Mouse (Mus musculus): ENCODE measurements around the gene Shb. TPM values are rescaled to one million over a fixed set of nuclear protein-coding genes. Genes with fewer than 3 reads are reported as not detected.

Gene Shb
- polyA plus RNA-seq, 1 experiment from 2014 or later: 3.9 TPM

- Histone ChIP-seq H3K27ac (no peak overlapping the region), H3K4me2 (replicated peaks) (no peak overlapping the region), H3K36me3 (peaks cover 38% of the 10 kb centered on the region), H3K27me3 (no peaks in the 10 kb centered on the region), H3K9me3 (no peaks in the 10 kb centered on the region), H3K9ac (no peak overlapping the region), H3K4me1 (peaks cover 40% of the 10 kb centered on the region), H3K4me3 (no peak overlapping the region)
- 55% methylated on average over 1 of the region's 1 CpGs for WGBS
- no peak for ATAC-seq (ENCODE audit: low FRiP score, low read depth)
These were observed 90.5 kb downstream of the Shb start for GRCm38 (mm10) chr4:45441778-45442177.

GRCm38 (mm10) chr4:45439281-45439680, 93.0 kb downstream of the Shb start:
- no peak overlapping the region for H3K9ac ChIP-seq
- no peaks in the 10 kb centered on the region for H3K27me3 ChIP-seq
- no peak overlapping the region for H3K4me2 ChIP-seq (replicated peaks)
- no peak for ATAC-seq (ENCODE audit: low FRiP score, low read depth)
- H3K36me3 ChIP-seq: peaks cover 23% of the 10 kb centered on the region
- H3K4me3 ChIP-seq: no peak overlapping the region
- peaks cover 61% of the 10 kb centered on the region for H3K4me1 ChIP-seq
- 11% methylated on average over 5 of the region's 5 CpGs for WGBS
- H3K27ac ChIP-seq: no peak overlapping the region
- H3K9me3 ChIP-seq: no peaks in the 10 kb centered on the region

DNA sequence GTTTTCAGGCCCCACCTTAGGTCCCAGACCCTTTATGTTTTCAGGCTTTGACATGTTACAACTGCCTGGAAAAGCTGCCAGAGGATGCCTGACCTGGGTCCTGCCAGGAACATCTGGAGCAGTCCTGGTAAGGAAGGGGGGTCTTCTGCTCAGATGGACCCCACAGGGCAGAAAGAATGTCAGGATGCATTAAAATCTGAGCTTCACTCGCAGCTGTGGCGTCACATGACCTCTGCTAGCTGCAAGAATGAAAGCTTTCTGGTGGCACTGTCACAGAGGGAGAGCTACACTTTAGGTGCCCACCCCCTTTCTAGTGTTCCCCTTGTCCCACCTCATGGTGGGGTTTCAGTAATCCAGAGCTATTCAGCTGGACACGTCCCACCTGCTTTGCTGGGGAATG, 95.3 kb downstream of the Shb start:
- no peaks in the 10 kb centered on the region for H3K27me3 ChIP-seq
- WGBS: 22% methylated on average over 3 of the region's 3 CpGs
- no peak overlapping the region for H3K4me3 ChIP-seq
- peaks cover 84% of the 10 kb centered on the region for H3K4me1 ChIP-seq
- H3K36me3 ChIP-seq: peaks cover 10% of the 10 kb centered on the region
- 0 out of 2 replicates have a peak overlapping the region, but pooled peaks have one; percentile 26 for H3K9ac ChIP-seq
- 0 out of 2 replicates have a peak overlapping the region, but pooled peaks have one; percentile 55 for H3K27ac ChIP-seq
- no peak overlapping the region for H3K4me2 ChIP-seq (replicated peaks)
- no peaks in the 10 kb centered on the region for H3K9me3 ChIP-seq
- ATAC-seq (ENCODE audit: low FRiP score, low read depth): 0 out of 2 replicates have a peak, but pooled peaks have one; percentile 19

GRCm38 (mm10) chr4:45436383-45436913, 95.8 kb downstream of the Shb start:
- H3K4me1 ChIP-seq: peaks cover 88% of the 10 kb centered on the region
- 59% methylated on average over 7 of the region's 7 CpGs for WGBS
- no peaks in the 10 kb centered on the region for H3K27me3 ChIP-seq
- H3K9me3 ChIP-seq: no peaks in the 10 kb centered on the region
- peak overlapping the region; percentile 55; the same call in 1 of the 2 replicates for H3K27ac ChIP-seq
- ATAC-seq (ENCODE audit: low FRiP score, low read depth): 0 out of 2 replicates have a peak, but pooled peaks have one; percentile 14
- H3K4me2 ChIP-seq (replicated peaks): peak overlapping the region; percentile 14; the same call in 1 of the 2 replicates
- H3K9ac ChIP-seq: peak overlapping the region; percentile 26; the same call in 1 of the 2 replicates
- 0 out of 2 replicates have a peak, but pooled peaks cover 5% of the 10 kb centered on the region for H3K36me3 ChIP-seq
- H3K4me3 ChIP-seq: no peak overlapping the region

DNA sequence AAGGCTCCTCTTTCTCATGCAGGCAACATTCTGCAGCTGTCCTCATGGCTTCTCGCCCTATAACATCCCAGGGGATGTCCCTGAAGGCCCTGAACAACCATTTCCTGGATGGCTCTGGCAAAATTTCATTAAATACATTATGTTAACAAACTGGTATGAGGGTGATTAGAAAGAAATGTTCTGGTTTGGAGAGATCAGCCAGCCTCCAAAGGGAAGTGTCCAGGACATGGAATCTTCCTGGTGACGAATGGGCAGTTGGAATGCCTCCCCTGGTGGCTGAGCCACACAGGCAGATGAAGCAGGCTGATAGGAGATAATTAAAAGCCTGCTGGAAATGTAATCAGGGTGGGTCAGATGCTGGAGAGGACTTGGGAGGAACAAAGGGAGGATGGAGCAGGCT, 96.4 kb downstream of the Shb start:
- peak overlapping the region; percentile 22 for H3K27ac ChIP-seq
- H3K4me3 ChIP-seq: no peak overlapping the region
- no peak overlapping the region for H3K9ac ChIP-seq
- H3K4me1 ChIP-seq: peaks cover 88% of the 10 kb centered on the region
- H3K27me3 ChIP-seq: no peaks in the 10 kb centered on the region
- H3K36me3 ChIP-seq: 0 out of 2 replicates have a peak, but pooled peaks cover 5% of the 10 kb centered on the region
- ATAC-seq (ENCODE audit: low FRiP score, low read depth): no peak
- H3K4me2 ChIP-seq (replicated peaks): peak overlapping the region; percentile 21
- 55% methylated on average over 2 of the region's 2 CpGs for WGBS
- H3K9me3 ChIP-seq: no peaks in the 10 kb centered on the region

DNA sequence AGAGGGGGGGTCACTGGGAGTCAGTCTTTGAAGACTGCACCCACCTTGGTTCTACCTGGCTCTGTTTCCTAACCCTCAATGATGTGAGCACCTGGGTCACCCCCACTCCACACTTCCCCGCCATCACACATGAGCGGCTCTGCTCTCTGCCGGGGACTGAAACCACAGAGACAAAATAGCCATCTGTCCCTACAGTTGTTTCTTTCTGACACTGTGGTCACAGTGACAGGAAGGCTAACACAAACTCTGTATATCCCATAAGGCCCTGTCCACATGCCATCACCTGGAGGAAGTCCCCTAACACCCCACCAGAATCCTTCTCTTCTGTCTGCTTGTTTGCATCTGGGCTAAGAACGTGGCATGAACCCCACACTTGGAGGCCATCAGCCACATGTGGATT, 97.6 kb downstream of the Shb start:
- no peak overlapping the region for H3K9ac ChIP-seq
- H3K4me2 ChIP-seq (replicated peaks): peak overlapping the region; percentile 21; the same call in 1 of the 2 replicates
- H3K27ac ChIP-seq: no peak overlapping the region
- 59% methylated on average over 4 of the region's 4 CpGs for WGBS
- peaks cover 81% of the 10 kb centered on the region for H3K4me1 ChIP-seq
- H3K9me3 ChIP-seq: no peaks in the 10 kb centered on the region
- no peak for ATAC-seq (ENCODE audit: low FRiP score, low read depth)
- no peaks in the 10 kb centered on the region for H3K27me3 ChIP-seq
- no peaks in the 10 kb centered on the region for H3K36me3 ChIP-seq
- no peak overlapping the region for H3K4me3 ChIP-seq

DNA sequence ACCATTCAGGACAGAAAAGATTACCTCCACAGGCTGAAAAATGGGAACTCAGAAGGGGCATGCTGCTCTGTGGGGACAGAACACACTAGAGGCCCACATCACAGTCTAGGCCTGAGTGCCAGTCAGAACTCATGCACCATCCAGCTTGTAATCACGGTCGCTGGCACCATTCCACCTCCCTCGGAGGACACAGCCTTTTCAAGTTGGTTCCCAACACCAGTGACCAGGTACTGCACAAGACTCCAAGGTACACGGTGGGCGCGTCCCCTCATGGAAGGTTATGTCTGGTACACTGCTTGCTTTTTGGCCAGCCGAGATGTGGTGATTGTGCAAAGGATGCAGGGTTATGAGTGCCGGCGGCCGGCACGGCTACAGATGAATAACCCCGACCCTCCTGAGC, 98.2 kb downstream of the Shb start:
- H3K9me3 ChIP-seq: no peaks in the 10 kb centered on the region
- H3K36me3 ChIP-seq: no peaks in the 10 kb centered on the region
- peaks cover 74% of the 10 kb centered on the region for H3K4me1 ChIP-seq
- H3K9ac ChIP-seq: no peak overlapping the region
- no peak overlapping the region for H3K4me2 ChIP-seq (replicated peaks)
- H3K27ac ChIP-seq: peak overlapping the region; percentile 40; the same call in 1 of the 2 replicates
- no peaks in the 10 kb centered on the region for H3K27me3 ChIP-seq
- no peak for ATAC-seq (ENCODE audit: low FRiP score, low read depth)
- no peak overlapping the region for H3K4me3 ChIP-seq
- 68% methylated on average over 12 of the region's 12 CpGs for WGBS

- 65% methylated on average over 3 of the region's 3 CpGs for WGBS
- H3K27ac ChIP-seq: no peak overlapping the region
- peaks cover 56% of the 10 kb centered on the region for H3K4me1 ChIP-seq
- H3K4me3 ChIP-seq: no peak overlapping the region
- no peak for ATAC-seq (ENCODE audit: low FRiP score, low read depth)
- H3K9me3 ChIP-seq: no peaks in the 10 kb centered on the region
- H3K27me3 ChIP-seq: 0 out of 2 replicates have a peak, but pooled peaks cover 5% of the 10 kb centered on the region
- H3K36me3 ChIP-seq: no peaks in the 10 kb centered on the region
- no peak overlapping the region; the same call in 1 of the 2 replicates for H3K9ac ChIP-seq
- H3K4me2 ChIP-seq (replicated peaks): no peak overlapping the region
These were observed 100.5 kb downstream of the Shb start for GRCm38 (mm10) chr4:45431806-45432205.

DNA sequence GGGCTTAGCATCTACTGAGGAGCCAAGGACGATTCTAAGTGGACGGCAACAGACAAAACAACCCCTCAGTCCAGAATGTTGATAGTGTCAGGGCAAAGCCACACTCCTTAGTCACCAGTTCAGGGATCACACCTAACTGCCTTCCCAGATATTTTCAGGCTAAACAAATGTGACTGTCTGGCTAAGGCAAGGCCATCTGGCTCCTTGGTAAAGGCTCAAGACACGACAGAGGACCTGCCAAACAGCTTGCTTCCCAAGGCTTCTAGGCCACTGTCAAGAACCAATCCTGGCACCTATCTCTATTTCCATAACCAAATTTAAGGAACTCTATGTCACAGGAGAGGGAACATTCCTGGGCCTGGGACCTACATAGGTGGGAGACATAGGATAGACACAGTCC, 101.0 kb downstream of the Shb start:
- Histone ChIP-seq H3K27me3 (0 out of 2 replicates have a peak, but pooled peaks cover 5% of the 10 kb centered on the region), H3K36me3 (no peaks in the 10 kb centered on the region), H3K9ac (no peak overlapping the region), H3K9me3 (no peaks in the 10 kb centered on the region), H3K27ac (no peak overlapping the region), H3K4me3 (no peak overlapping the region), H3K4me1 (peaks cover 55% of the 10 kb centered on the region), H3K4me2 (replicated peaks) (no peak overlapping the region)
- ATAC-seq (ENCODE audit: low FRiP score, low read depth): no peak
- WGBS: 83% methylated on average over 3 of the region's 3 CpGs

DNA sequence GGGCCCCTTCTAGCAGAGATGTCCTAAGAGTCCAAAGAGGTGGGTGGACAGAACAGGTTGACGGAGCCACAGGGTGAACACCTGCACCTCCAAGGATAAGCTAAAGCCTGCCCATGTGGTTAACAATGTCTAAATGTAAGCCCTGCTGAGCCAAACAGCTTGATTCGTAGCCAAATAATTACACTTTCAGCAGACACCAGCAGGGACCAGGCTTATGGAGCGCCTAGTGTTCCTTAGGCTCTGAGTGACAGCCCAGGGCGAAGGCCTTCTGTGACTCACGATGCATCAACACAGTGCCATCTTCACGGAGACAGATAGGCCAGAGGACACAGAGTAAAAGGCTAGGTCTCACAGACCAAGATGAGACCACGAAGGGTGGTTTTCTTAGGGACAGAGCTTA, 102.8 kb downstream of the Shb start:
- Histone ChIP-seq H3K36me3 (no peaks in the 10 kb centered on the region), H3K4me1 (peaks cover 37% of the 10 kb centered on the region), H3K4me3 (no peak overlapping the region), H3K27ac (no peak overlapping the region), H3K9me3 (no peaks in the 10 kb centered on the region), H3K4me2 (replicated peaks) (no peak overlapping the region), H3K27me3 (peaks cover 5% of the 10 kb centered on the region; the same call in 1 of the 2 replicates), H3K9ac (no peak overlapping the region)
- ATAC-seq (ENCODE audit: low FRiP score, low read depth): no peak
- 81% methylated on average over 7 of the region's 7 CpGs for WGBS

DNA sequence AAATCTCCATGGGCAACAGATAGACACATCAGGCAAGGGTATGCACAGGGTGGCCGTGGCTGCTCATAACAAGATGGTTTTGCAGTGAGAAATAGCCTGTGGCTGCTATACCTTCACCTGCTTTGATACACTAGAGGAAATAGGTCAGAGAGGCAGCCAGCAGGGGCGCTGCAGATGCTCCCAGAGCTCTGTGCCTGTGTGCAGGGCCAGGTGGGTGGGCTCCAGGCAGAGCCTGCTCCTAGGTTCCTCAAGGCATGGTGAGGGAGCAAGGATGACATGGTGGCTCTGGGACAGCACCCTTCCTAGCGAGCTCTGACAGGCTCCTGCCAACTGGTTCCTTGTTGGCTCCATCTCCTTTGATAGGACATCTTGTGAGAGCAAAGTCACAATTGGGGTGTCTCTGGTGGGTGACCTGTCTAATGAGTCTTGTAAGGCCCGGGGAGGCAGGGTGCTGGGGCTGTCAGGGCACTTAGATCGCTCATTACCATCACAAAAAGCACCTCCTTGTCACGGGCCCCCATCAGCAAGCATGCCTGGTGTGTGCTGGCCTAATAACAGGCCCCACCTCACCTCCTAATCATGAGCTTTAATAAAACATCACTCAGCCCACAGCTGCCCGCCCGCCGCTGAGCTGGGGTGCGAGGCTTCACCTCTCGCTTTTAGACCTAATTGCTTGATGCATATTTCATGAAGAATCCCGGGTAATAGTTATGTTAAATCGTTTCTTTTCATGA, 105.4 kb downstream of the Shb start:
- Histone ChIP-seq H3K9me3 (no peaks in the 10 kb centered on the region), H3K9ac (no peak overlapping the region), H3K4me3 (no peak overlapping the region), H3K4me2 (replicated peaks) (no peak overlapping the region), H3K4me1 (peaks cover 17% of the 10 kb centered on the region), H3K27me3 (peaks cover 5% of the 10 kb centered on the region; the same call in 1 of the 2 replicates), H3K36me3 (peaks cover 5% of the 10 kb centered on the region; the same call in 1 of the 2 replicates), H3K27ac (no peak overlapping the region)
- ATAC-seq (ENCODE audit: low FRiP score, low read depth): 0 out of 2 replicates have a peak, but pooled peaks have one; percentile 54
- WGBS: 43% methylated on average over 13 of the region's 13 CpGs

DNA sequence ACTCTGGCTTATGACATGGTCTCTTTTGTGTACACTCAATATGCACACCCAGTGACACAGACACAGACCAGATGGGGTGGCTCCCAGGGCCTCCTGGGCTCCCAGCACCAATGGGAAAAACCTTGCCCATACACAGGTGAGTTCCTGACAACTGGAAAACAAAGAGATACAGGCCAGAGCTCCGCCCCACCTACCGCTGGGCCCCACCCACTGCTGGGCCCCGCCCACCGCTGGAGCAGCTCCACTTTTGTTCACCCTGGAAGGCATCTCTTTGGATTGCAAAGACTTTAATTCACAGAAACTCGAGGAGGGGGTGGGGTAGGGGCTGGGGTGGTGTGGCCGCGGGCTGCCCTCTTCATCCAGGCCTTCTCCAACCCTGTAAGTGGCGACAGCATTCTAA, 108.9 kb downstream of the Shb start:
- WGBS: 32% methylated on average over 8 of the region's 8 CpGs
- H3K4me2 ChIP-seq (replicated peaks): no peak overlapping the region
- H3K9ac ChIP-seq: no peak overlapping the region
- H3K4me3 ChIP-seq: no peak overlapping the region
- ATAC-seq (ENCODE audit: low FRiP score, low read depth): 0 out of 2 replicates have a peak, but pooled peaks have one; percentile 4
- peaks cover 5% of the 10 kb centered on the region; the same call in 1 of the 2 replicates for H3K27me3 ChIP-seq
- H3K36me3 ChIP-seq: peaks cover 5% of the 10 kb centered on the region; the same call in 1 of the 2 replicates
- peaks cover 23% of the 10 kb centered on the region for H3K4me1 ChIP-seq
- no peak overlapping the region for H3K27ac ChIP-seq
- no peaks in the 10 kb centered on the region for H3K9me3 ChIP-seq

All from limb, embryonic 13.5 days (tissue).